Mouse (Mus musculus): ENCODE results near the gene Tenm1. TPM values are rescaled to one million over a fixed set of nuclear protein-coding genes. Genes with fewer than 3 reads are reported as not detected.

Gene Tenm1
- polyA plus RNA-seq, 1 experiment from 2014 or later, result 0.46 TPM

Other genes with a start within 250 kb of the Tenm1 start
- gene Tex13c1, start 162.0 kb upstream of the Tenm1 start, polyA plus RNA-seq (2015; fragmentation: Nextera tagmentation; extraction: Ambion mirVana), result not detected in 2 replicates